Mouse (Mus musculus): Measurements from ENCODE around the gene Plpp3. TPM values are rescaled to one million over a fixed set of nuclear protein-coding genes. Genes with fewer than 3 reads are reported as not detected.
"Not testable (repeated sequence)": the region's sequence is repeated elsewhere in the genome, so short reads cannot be mapped to it uniquely, and the experiment has no call there.

Plpp3 gene
- polyA plus RNA-seq, 1 experiment from 2014 or later: 76.1 TPM

DNA sequence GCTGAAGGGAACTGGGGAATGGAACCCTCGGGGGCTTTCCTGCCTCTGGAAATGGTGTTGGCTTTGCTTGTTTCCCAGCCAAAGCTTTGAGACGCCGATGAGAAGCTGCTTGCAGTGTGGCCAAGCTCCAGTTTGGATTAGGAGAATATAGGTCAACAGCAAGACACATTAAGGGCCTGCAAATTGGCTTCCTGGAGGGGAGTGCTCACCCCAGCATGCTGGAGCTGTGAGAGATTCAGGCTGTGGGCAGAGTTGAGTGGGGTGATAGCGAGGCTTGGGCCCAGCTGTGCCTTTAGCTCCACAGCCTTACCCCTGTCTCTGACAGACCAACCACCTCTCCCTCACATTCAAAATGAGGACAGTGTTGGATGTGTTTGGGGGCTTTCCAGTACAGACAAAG, 108.5 kb downstream of the Plpp3 start:
- ATAC-seq (ENCODE audit: insufficient number of reproducible peaks, low FRiP score, low TSS enrichment, low read depth): no peak
- no peak overlapping the region for H3K4me2 ChIP-seq (ENCODE audit: low read depth, severe bottlenecking)
- no peaks in the 10 kb centered on the region for H3K9me3 ChIP-seq (ENCODE audit: control insufficient read depth, low read length)
- 79% methylated on average over 4 of the region's 4 CpGs for WGBS
- no peak overlapping the region for H3K9ac ChIP-seq (ENCODE audit: low read length)
- H3K27ac ChIP-seq (replicated peaks; ENCODE audit: low read depth, low read length): no peak overlapping the region
- no peak for DNase-seq (ENCODE audit: low spot score)
- peaks cover 11% of the 10 kb centered on the region; the same call in 1 of the 2 replicates for H3K4me1 ChIP-seq (ENCODE audit: control insufficient read depth, insufficient read depth, low read length)
- H3K4me3 ChIP-seq (ENCODE audit: low read depth, low read length): no peak overlapping the region
- H3K27me3 ChIP-seq (ENCODE audit: control insufficient read depth, insufficient read depth, low read length): no peaks in the 10 kb centered on the region
- H3K36me3 ChIP-seq (ENCODE audit: control insufficient read depth, insufficient read depth, low read length): no peaks in the 10 kb centered on the region

DNA sequence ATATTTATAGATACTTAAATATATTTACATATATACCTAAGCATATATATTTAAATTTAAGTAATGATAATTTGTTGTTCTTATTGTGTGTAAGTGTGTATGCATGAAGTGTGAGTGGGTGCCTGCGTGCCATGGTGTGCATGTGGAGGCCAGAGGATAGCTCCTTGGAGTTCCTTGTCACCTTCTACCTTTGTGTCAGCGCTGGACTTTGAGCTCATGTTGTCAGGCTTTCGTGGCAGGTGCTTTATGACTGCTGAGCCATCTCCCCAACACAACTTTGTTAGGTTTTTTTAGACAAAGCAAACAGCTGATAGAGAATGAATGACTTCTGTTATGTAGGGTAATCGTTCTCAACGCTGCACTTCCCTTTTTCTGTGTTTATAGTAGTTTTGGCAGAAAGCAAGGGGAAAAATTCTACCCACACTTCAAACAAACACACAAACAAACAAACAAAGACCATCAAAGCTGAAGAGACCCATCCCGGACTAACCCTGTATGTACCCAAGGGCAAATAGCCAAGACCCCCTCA, 111.1 kb downstream of the Plpp3 start:
- H3K27me3 ChIP-seq (ENCODE audit: control insufficient read depth, insufficient read depth, low read length): no peaks in the 10 kb centered on the region
- H3K4me1 ChIP-seq (ENCODE audit: control insufficient read depth, insufficient read depth, low read length): 0 out of 2 replicates have a peak, but pooled peaks cover 3% of the 10 kb centered on the region
- H3K36me3 ChIP-seq (ENCODE audit: control insufficient read depth, insufficient read depth, low read length): no peaks in the 10 kb centered on the region
- WGBS: 84% methylated on average over 6 of the region's 6 CpGs
- H3K4me2 ChIP-seq (ENCODE audit: low read depth, severe bottlenecking): no peak overlapping the region
- no peak for DNase-seq (ENCODE audit: low spot score)
- ATAC-seq (ENCODE audit: insufficient number of reproducible peaks, low FRiP score, low TSS enrichment, low read depth): no peak
- H3K9me3 ChIP-seq (ENCODE audit: control insufficient read depth, low read length): no peaks in the 10 kb centered on the region
- H3K4me3 ChIP-seq (ENCODE audit: low read depth, low read length): no peak overlapping the region
- H3K9ac ChIP-seq (ENCODE audit: low read length): no peak overlapping the region
- H3K27ac ChIP-seq (replicated peaks; ENCODE audit: low read depth, low read length): no peak overlapping the region

DNA sequence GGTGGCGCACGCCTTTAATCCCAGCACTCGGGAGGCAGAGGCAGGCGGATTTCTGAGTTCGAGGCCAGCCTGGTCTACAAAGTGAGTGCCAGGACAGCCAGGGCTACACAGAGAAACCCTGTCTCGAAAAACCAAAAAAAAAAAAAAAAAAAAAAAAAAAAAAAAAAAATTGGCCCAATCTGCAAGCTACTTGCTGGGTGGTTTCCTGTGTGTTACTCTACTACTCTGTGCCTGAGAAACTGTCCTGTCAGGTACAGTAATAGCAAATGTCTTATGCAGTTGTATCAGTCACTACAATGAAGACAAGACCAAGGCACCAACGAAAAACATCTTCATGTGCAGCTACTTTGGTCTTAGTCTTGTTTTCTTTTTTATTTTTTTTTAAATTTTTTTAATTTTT, 112.3 kb downstream of the Plpp3 start:
- not testable (repeated sequence) for H3K4me1 ChIP-seq (ENCODE audit: control insufficient read depth, insufficient read depth, low read length); H3K27me3 ChIP-seq (ENCODE audit: control insufficient read depth, insufficient read depth, low read length); DNase-seq (ENCODE audit: low spot score); H3K9ac ChIP-seq (ENCODE audit: low read length); H3K36me3 ChIP-seq (ENCODE audit: control insufficient read depth, insufficient read depth, low read length); H3K27ac ChIP-seq (replicated peaks; ENCODE audit: low read depth, low read length); H3K9me3 ChIP-seq (ENCODE audit: control insufficient read depth, low read length); H3K4me2 ChIP-seq (ENCODE audit: low read depth, severe bottlenecking); ATAC-seq (ENCODE audit: insufficient number of reproducible peaks, low FRiP score, low TSS enrichment, low read depth); H3K4me3 ChIP-seq (ENCODE audit: low read depth, low read length)
- WGBS: 96% methylated on average over 6 of the region's 7 CpGs

DNA sequence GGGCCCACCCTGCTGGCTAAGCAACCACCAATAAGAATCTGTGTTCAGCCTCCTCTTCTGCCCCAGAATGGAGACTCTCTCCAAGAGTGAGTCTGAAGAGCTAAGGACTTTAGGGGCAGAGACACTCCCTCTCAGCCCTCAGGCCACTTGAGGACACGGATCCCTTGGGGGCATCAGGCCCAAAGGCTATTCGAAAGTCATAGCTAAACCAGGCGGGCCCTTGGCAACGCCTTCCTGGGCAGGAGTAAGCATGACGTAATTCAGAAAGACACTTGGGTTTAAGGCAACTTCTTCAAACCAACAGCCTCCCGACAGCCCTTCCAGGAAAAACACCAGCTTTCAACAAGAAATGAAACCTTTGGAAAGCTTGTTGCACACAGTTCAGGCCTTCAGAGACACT, 114.0 kb downstream of the Plpp3 start:
- Histone ChIP-seq H3K36me3 (ENCODE audit: control insufficient read depth, insufficient read depth, low read length) (no peaks in the 10 kb centered on the region), H3K9me3 (ENCODE audit: control insufficient read depth, low read length) (no peaks in the 10 kb centered on the region), H3K4me3 (ENCODE audit: low read depth, low read length) (no peak overlapping the region), H3K4me2 (ENCODE audit: low read depth, severe bottlenecking) (no peak overlapping the region), H3K27ac (replicated peaks; ENCODE audit: low read depth, low read length) (no peak overlapping the region), H3K9ac (ENCODE audit: low read length) (no peak overlapping the region), H3K4me1 (ENCODE audit: control insufficient read depth, insufficient read depth, low read length) (no peaks in the 10 kb centered on the region; the same call in 1 of the 2 replicates), H3K27me3 (ENCODE audit: control insufficient read depth, insufficient read depth, low read length) (no peaks in the 10 kb centered on the region)
- 87% methylated on average over 6 of the region's 6 CpGs for WGBS
- DNase-seq (ENCODE audit: low spot score): no peak
- ATAC-seq (ENCODE audit: insufficient number of reproducible peaks, low FRiP score, low TSS enrichment, low read depth): no peak

DNA sequence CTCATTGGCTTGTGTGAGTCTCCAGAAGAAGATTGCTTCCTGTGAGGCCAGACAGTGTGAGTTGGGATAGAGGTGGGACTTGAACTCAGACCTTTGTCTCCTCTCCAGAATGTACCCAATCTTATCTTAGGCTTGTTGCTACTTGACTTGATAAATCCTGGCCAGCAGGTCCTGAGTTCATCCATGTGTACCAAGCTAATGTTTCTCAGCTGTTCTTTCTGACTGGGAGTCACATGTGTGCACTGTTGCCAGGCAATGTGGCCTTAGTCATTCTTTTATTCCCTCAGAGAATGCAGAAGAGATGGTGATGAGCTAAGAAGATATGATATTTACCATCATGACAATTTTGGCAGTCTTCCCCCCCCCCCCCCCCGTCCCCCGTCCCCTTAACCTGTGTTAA, 115.9 kb downstream of the Plpp3 start:
- DNase-seq (ENCODE audit: low spot score): no peak
- no peak overlapping the region for H3K4me3 ChIP-seq (ENCODE audit: low read depth, low read length)
- no peak overlapping the region for H3K27ac ChIP-seq (replicated peaks; ENCODE audit: low read depth, low read length)
- no peak for ATAC-seq (ENCODE audit: insufficient number of reproducible peaks, low FRiP score, low TSS enrichment, low read depth)
- H3K9me3 ChIP-seq (ENCODE audit: control insufficient read depth, low read length): no peaks in the 10 kb centered on the region
- WGBS: 83% methylated on average over 2 of the region's 2 CpGs
- no peak overlapping the region for H3K4me2 ChIP-seq (ENCODE audit: low read depth, severe bottlenecking)
- H3K27me3 ChIP-seq (ENCODE audit: control insufficient read depth, insufficient read depth, low read length): no peaks in the 10 kb centered on the region
- H3K36me3 ChIP-seq (ENCODE audit: control insufficient read depth, insufficient read depth, low read length): no peaks in the 10 kb centered on the region
- no peak overlapping the region for H3K9ac ChIP-seq (ENCODE audit: low read length)
- H3K4me1 ChIP-seq (ENCODE audit: control insufficient read depth, insufficient read depth, low read length): no peaks in the 10 kb centered on the region; the same call in 1 of the 2 replicates

DNA sequence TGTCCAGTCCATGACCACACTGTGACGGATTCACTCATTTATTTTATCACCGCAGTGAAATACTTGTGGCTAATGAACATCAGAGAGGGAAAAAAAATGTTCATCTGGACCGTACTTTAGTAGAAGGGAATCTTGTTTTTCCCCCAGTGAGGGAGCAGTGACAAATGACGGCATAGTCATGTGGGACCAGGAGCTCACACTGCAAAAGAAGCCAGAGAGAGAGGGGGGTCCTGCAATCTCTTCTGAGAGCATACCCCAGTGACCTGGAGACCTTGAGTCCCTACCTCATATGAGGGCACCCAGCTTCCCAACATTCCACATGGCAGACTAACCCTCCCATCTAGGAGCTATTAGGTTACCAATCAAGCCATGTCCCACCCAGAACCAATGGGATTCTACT, 116.3 kb downstream of the Plpp3 start:
- H3K36me3 ChIP-seq (ENCODE audit: control insufficient read depth, insufficient read depth, low read length): no peaks in the 10 kb centered on the region
- WGBS: 88% methylated on average over 4 of the region's 4 CpGs
- DNase-seq (ENCODE audit: low spot score) (no peak), ATAC-seq (ENCODE audit: insufficient number of reproducible peaks, low FRiP score, low TSS enrichment, low read depth) (no peak)
- no peaks in the 10 kb centered on the region for H3K9me3 ChIP-seq (ENCODE audit: control insufficient read depth, low read length)
- H3K4me2 ChIP-seq (ENCODE audit: low read depth, severe bottlenecking): no peak overlapping the region
- no peaks in the 10 kb centered on the region for H3K27me3 ChIP-seq (ENCODE audit: control insufficient read depth, insufficient read depth, low read length)
- H3K9ac ChIP-seq (ENCODE audit: low read length): no peak overlapping the region
- no peak overlapping the region for H3K27ac ChIP-seq (replicated peaks; ENCODE audit: low read depth, low read length)
- H3K4me1 ChIP-seq (ENCODE audit: control insufficient read depth, insufficient read depth, low read length): no peaks in the 10 kb centered on the region; the same call in 1 of the 2 replicates
- no peak overlapping the region for H3K4me3 ChIP-seq (ENCODE audit: low read depth, low read length)

DNA sequence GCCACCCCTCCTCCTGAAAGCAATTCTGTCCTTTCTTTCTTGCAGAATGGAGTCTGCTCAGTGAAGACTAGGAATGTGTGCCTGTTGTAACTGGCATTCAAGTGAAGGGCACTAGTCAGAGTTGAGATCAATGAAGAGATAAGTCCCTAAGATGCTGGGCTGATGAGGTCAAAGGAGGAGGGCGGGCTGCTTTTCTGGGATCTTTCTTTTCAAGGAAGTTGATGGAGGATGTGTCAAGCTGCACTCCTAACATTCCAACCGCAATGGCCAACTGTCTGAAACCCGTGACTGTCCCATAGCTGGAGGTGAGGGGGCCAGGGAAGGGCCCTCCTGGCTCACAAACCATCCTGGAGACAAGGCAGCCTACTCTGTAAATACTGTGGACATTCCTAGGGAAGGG, 118.5 kb downstream of the Plpp3 start:
- H3K27ac ChIP-seq (replicated peaks; ENCODE audit: low read depth, low read length): no peak overlapping the region
- ATAC-seq (ENCODE audit: insufficient number of reproducible peaks, low FRiP score, low TSS enrichment, low read depth): no peak
- 35% methylated on average over 3 of the region's 3 CpGs for WGBS
- no peaks in the 10 kb centered on the region for H3K27me3 ChIP-seq (ENCODE audit: control insufficient read depth, insufficient read depth, low read length)
- no peaks in the 10 kb centered on the region; the same call in 1 of the 2 replicates for H3K4me1 ChIP-seq (ENCODE audit: control insufficient read depth, insufficient read depth, low read length)
- DNase-seq (ENCODE audit: low spot score): no peak
- H3K9me3 ChIP-seq (ENCODE audit: control insufficient read depth, low read length): no peaks in the 10 kb centered on the region
- H3K9ac ChIP-seq (ENCODE audit: low read length): no peak overlapping the region
- H3K4me2 ChIP-seq (ENCODE audit: low read depth, severe bottlenecking): no peak overlapping the region
- H3K36me3 ChIP-seq (ENCODE audit: control insufficient read depth, insufficient read depth, low read length): no peaks in the 10 kb centered on the region
- no peak overlapping the region for H3K4me3 ChIP-seq (ENCODE audit: low read depth, low read length)

DNA sequence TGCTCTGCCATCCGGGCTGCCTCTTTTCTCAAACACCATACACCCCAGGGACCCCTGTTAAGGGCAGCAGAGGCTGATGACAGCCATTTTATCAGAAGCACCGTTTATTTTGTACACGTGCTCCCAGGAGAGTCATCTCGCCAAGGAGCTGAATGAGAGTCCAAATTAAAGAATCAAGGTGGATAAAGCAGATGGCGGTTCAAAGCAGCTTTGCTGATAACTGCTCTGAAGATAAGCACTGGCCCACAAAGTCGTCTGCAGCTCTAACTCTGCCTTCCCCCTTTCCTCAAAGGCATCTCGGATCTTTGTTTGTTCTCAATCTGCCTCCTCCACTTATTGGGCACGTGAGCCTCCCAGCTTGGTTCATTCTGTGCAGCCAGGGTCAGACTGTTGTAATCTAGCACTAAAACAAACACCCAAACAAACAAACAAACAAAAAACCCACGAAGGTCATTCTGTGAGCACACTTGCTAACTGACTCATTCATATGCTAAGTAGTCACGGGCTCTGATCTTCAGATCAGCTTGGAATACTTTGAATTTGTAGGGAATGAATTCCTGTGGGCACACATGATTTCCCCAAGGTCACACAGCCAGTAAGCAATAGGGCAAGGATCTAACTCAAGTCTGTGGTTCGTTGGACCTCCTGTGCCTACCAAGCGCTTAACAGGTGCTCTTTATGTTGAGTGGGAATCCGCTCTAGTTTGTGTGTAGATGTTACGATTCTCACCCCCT, 119.1 kb downstream of the Plpp3 start:
- DNase-seq (ENCODE audit: low spot score) (no peak), ATAC-seq (ENCODE audit: insufficient number of reproducible peaks, low FRiP score, low TSS enrichment, low read depth) (no peak)
- Histone ChIP-seq H3K36me3 (ENCODE audit: control insufficient read depth, insufficient read depth, low read length) (no peaks in the 10 kb centered on the region), H3K4me2 (ENCODE audit: low read depth, severe bottlenecking) (no peak overlapping the region), H3K9me3 (ENCODE audit: control insufficient read depth, low read length) (no peaks in the 10 kb centered on the region), H3K27ac (replicated peaks; ENCODE audit: low read depth, low read length) (no peak overlapping the region), H3K9ac (ENCODE audit: low read length) (no peak overlapping the region), H3K4me3 (ENCODE audit: low read depth, low read length) (no peak overlapping the region), H3K4me1 (ENCODE audit: control insufficient read depth, insufficient read depth, low read length) (no peaks in the 10 kb centered on the region; the same call in 1 of the 2 replicates), H3K27me3 (ENCODE audit: control insufficient read depth, insufficient read depth, low read length) (no peaks in the 10 kb centered on the region)
- 42% methylated on average over 14 of the region's 14 CpGs for WGBS

Measured in limb, embryonic 11.5 days (tissue).